Mouse (Mus musculus) forebrain, postnatal 0 days (tissue): ENCODE results near the gene Cplx2. TPM values are rescaled to one million over a fixed set of nuclear protein-coding genes. Genes with fewer than 3 reads are reported as not detected.

Experiments used
- ATAC-seq: fragments of 200-750 bp; cut with Nextera tagmentation; 2 replicates; pipeline ENCODE4 v1.8.0; 2017; ENCODE audit warnings: mild to moderate bottlenecking, moderate library complexity
- DNase-seq: peaks from one replicate; pipeline ENCODE4 v3.0.0-alpha.2; 2015
- H3K27ac ChIP-seq: fragments of 300-500 bp; sonication (generic); 2 replicates; pipeline ENCODE4 v1.5.1; 2014; ENCODE audit warnings: low read depth, mild to moderate bottlenecking, antibody characterized with exemption, low read length, moderate library complexity, mixed read lengths
- H3K27me3 ChIP-seq: fragments of 300-500 bp; sonication (generic); 2 replicates; pipeline ENCODE4 v1.6.1; 2014; ENCODE audit warnings: mild to moderate bottlenecking, low read length, mixed read lengths; ENCODE audit not compliant: insufficient read depth
- H3K36me3 ChIP-seq: fragments of 300-500 bp; sonication (generic); 2 replicates; pipeline ENCODE4 v1.6.1; 2014; ENCODE audit warnings: mild to moderate bottlenecking, moderate library complexity; ENCODE audit not compliant: insufficient read depth
- H3K4me1 ChIP-seq: fragments of 300-500 bp; sonication (generic); 2 replicates; pipeline ENCODE4 v1.6.1; 2014; ENCODE audit warnings: antibody characterized with exemption; ENCODE audit not compliant: insufficient read depth
- H3K4me2 ChIP-seq: fragments of 300-500 bp; sonication (generic); 2 replicates; pipeline ENCODE4 v1.6.1; 2014; ENCODE audit warnings: low read depth, mild to moderate bottlenecking, moderate library complexity
- H3K4me3 ChIP-seq: fragments of 300-500 bp; sonication (generic); 2 replicates; pipeline ENCODE4 v1.5.1; 2014; ENCODE audit warnings: low read depth, low read length, mixed read lengths
- H3K9ac ChIP-seq: fragments of 300-500 bp; sonication (generic); 2 replicates; pipeline ENCODE4 v1.6.1; 2014; ENCODE audit warnings: mild to moderate bottlenecking
- H3K9me3 ChIP-seq: fragments of 300-500 bp; sonication (generic); 2 replicates; pipeline ENCODE4 v1.6.1; 2016; ENCODE audit warnings: low read length
- CTCF ChIP-seq: sonication (generic); IDR thresholded peaks from 2 replicates; pipeline ENCODE4 v1.5.1; 2016; ENCODE audit warnings: antibody characterized with exemption, control low read depth, low read depth
- WGBS: fragments of 180-500 bp; shearing (Covaris S2); extraction: QIAGEN DNeasy Blood & Tissue Kit; methylation state at CpG from one replicate; pipeline ENCODE4 v1.1.7; 2014; 5-methylcytosine and 5-hydroxymethylcytosine counted together
- polyA plus RNA-seq: library from polyadenylated mRNA; unstranded; fragments of >200 nt; fragmentation: Nextera tagmentation; extraction: Ambion mirVana; gene quantifications from 2 replicates; pipeline ENCODE4 v1.2.1, GENCODE M21; 2015
- total RNA-seq: library from RNA; depleted of rRNA; stranded (reverse); fragments of >200 nt; gene quantifications from 2 replicates; pipeline ENCODE4 v1.2.3, GENCODE M21; 2014

Cplx2 gene
- total and polyA plus RNA-seq, 2 experiments from 2014 or later = 49.8 to 102 TPM

DNA sequence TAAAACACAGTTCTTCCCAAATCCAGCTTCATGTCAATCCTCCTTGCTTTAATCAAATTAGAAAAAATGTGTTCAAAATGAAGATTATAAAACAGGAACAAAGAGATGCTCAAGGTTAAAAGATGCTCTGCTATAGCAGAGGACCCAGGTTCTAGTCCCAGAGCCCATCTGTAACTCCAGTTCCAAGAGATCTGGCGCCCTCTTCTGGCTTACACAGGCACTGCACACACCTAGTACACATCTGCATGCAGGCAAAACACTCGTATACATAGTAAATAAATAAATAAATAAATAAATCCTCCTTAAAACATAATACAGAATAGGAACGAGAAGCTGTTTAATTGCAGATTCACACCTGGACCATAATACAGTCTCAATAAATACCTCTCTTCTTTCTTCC lies 6.9 kb downstream of the Cplx2 start:
- H3K36me3 ChIP-seq = peaks cover 10% of the 10 kb centered on the region
- peaks cover 9% of the 10 kb centered on the region; the same call in 1 of the 2 replicates for H3K4me1 ChIP-seq
- no peaks in the 10 kb centered on the region for H3K9me3 ChIP-seq
- 68% methylated on average over 3 of the region's 3 CpGs for WGBS
- no peaks in the 10 kb centered on the region for H3K27me3 ChIP-seq
- TF ChIP-seq CTCF = peak; percentile 55
- no peak overlapping the region for H3K4me3 ChIP-seq
- ATAC-seq = no peak
- no peak for DNase-seq
- no peak overlapping the region for H3K4me2 ChIP-seq
- no peak overlapping the region for H3K9ac ChIP-seq
- no peak overlapping the region for H3K27ac ChIP-seq

DNA sequence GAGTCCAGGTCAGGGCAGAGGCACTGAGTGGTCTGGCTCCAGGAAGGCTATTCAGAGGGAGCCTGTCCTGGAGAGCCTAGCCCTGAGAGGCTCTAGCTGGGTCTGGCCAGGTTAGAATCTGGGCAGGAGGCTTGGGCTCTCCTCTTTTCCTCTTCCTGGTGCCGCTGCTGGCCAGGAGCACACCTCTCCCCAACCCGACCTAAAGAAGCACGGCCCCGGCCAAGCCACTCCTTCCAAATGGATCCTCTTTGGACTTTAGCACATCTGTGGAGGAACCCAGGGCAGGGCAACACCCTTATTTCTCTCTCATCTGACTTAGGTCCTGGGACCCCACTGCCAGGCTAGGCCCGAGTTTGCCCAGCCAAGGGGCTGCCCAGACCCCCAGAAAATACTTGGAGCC lies 9.3 kb downstream of the Cplx2 start:
- H3K4me3 ChIP-seq = no peak overlapping the region
- H3K4me1 ChIP-seq = peaks cover 9% of the 10 kb centered on the region
- no peak overlapping the region for H3K9ac ChIP-seq
- TF ChIP-seq CTCF = no peak
- ATAC-seq = no peak
- H3K4me2 ChIP-seq = no peak overlapping the region
- 74% methylated on average over 5 of the region's 5 CpGs for WGBS
- DNase-seq = no peak
- no peaks in the 10 kb centered on the region for H3K27me3 ChIP-seq
- H3K9me3 ChIP-seq = no peaks in the 10 kb centered on the region
- H3K36me3 ChIP-seq = peaks cover 10% of the 10 kb centered on the region
- no peak overlapping the region for H3K27ac ChIP-seq

DNA sequence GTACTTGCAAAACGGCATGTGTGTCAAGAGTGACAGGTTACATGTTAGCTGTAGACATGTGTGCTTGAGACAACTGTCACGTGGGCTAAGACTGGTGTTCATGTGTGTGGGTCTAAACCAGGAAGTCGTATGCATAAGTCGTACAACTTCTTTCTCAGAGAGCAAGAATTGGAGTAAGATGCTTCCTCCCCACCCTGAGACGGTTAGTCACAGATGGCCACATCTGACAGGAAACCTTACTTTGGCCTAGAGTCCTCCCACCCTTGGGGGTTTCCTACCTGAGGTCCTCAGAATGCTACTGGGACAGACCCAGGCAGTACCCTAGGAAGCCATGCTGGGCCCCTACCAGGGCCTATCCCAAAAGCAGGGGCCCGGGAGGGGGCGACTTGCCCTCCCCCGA lies 10.2 kb downstream of the Cplx2 start:
- no peak for TF ChIP-seq CTCF
- 86% methylated on average over 8 of the region's 8 CpGs for WGBS
- ATAC-seq (no peak), DNase-seq (no peak)
- Histone ChIP-seq H3K4me2 (no peak overlapping the region), H3K4me3 (no peak overlapping the region), H3K4me1 (peaks cover 9% of the 10 kb centered on the region), H3K9ac (no peak overlapping the region), H3K27me3 (no peaks in the 10 kb centered on the region), H3K9me3 (no peaks in the 10 kb centered on the region), H3K36me3 (peaks cover 10% of the 10 kb centered on the region), H3K27ac (no peak overlapping the region)

DNA sequence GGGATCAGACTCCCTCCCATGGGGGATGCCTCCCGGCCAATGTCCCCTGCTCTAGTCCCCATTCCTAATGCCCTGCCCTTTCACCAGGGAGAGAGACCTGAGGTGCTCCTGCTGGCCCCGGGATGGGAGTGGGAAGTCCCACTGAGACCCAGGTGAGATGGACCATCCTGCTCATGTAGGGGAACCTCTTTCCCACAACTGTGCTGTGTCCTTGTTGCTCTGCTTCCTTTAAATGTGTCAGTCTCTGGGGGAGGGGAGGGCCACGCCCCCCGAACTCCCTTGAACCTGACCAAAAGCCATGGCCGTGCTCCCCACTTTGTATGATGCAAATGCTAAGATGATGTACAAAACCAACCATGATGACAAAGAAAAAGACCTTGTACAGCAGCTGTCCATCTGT lies 12.4 kb downstream of the Cplx2 start:
- no peak for ATAC-seq

DNA sequence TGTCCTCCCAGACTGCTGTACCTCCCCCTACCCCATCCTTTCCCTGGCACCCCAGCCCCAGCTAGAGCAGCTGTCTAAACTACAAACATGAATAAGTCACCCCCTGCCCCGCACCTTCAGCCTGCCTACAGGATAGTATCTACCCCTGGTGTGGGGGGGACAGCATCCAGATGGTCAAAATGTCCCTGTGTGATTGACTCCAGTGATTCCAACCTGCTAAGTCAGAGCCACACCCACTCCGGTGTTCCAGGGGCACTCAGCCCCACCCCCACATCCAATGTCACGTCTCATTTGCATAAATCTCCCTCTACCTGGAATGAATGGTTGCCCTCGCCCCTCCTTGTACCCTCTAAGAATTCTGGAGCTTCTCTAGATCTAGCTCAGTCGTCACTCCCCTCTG lies 13.4 kb downstream of the Cplx2 start:
- H3K27ac ChIP-seq = no peak overlapping the region
- 26% methylated on average over 5 of the region's 5 CpGs for WGBS
- no peak for TF ChIP-seq CTCF

More for the DNA sequence above, 12.4 kb downstream of the Cplx2 start:
- Histone ChIP-seq H3K9ac (no peak overlapping the region), H3K4me2 (no peak overlapping the region), H3K4me3 (no peak overlapping the region), H3K9me3 (no peaks in the 10 kb centered on the region), H3K36me3 (peaks cover 10% of the 10 kb centered on the region), H3K4me1 (peaks cover 12% of the 10 kb centered on the region), H3K27me3 (no peaks in the 10 kb centered on the region), H3K27ac (no peak overlapping the region)
- DNase-seq = no peak
- 86% methylated on average over 5 of the region's 5 CpGs for WGBS
- TF ChIP-seq CTCF = no peak

DNA sequence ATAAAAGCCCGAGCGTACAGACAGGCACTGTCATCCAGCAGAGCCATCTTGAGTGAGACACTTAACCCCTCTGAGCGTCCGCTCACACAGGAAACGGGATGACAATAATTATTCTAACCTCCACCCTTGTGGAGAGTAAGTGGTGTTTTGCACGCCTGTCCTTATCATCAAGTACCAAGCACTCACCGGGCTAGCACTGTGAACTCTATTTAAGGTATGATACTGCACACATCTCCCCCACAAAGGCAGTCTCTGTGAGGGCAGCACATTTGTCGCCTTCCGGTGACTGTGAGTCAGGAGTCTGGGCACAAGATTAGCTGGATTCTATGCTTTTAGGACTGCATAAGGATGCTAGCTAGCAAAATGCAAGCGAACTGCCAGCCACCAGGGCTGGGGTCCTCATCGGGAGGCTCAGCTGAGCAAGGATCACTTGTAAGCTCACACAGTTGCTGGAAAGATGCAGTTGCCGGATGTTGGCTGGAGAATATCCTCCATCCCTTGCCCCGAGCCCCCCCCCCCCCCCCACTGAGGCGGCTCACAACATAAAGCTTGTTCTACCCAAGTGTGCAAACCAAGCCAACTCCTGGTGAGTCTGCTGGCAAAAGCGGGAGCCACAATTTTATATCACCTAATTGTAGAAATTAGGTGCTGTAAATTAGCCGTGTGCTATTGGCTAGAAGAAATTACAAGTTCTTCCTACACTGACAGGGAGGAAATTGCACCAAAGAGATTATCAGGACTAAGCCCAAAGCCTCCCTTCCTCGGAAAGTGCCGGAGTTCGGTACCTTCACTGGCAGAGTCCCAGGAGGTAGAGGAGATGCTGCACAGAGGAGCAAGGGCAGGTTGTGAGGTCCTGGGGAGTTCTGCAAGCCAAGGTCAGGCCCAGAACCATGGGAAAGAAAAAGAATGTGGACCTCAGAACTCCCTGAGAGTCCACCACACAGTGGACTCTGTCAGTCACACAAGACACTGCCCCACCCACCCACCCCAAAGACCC lies 14.2 kb downstream of the Cplx2 start:
- H3K27me3 ChIP-seq = no peaks in the 10 kb centered on the region
- WGBS = 40% methylated on average over 19 of the region's 19 CpGs
- H3K9ac ChIP-seq = peak overlapping the region; percentile 31; the same call in 1 of the 2 replicates
- H3K36me3 ChIP-seq = peaks cover 4% of the 10 kb centered on the region; the same call in 1 of the 2 replicates
- no peak overlapping the region for H3K27ac ChIP-seq
- H3K4me3 ChIP-seq = no peak overlapping the region
- peaks cover 12% of the 10 kb centered on the region for H3K4me1 ChIP-seq
- ATAC-seq (peak; percentile 15; the same call in 1 of the 2 replicates), DNase-seq (no peak)
- peak overlapping the region; percentile 13; the same call in 1 of the 2 replicates for H3K4me2 ChIP-seq
- H3K9me3 ChIP-seq = no peaks in the 10 kb centered on the region
- TF ChIP-seq CTCF = no peak

More for the DNA sequence above, 13.4 kb downstream of the Cplx2 start:
- Histone ChIP-seq H3K9ac (peak overlapping the region; percentile 31; the same call in 1 of the 2 replicates), H3K4me3 (no peak overlapping the region), H3K4me1 (peaks cover 12% of the 10 kb centered on the region), H3K27me3 (no peaks in the 10 kb centered on the region), H3K36me3 (peaks cover 7% of the 10 kb centered on the region; the same call in 1 of the 2 replicates), H3K9me3 (no peaks in the 10 kb centered on the region), H3K4me2 (peak overlapping the region; percentile 13; the same call in 1 of the 2 replicates)
- ATAC-seq (0 out of 2 replicates have a peak, but pooled peaks have one; percentile 5), DNase-seq (no peak)

DNA sequence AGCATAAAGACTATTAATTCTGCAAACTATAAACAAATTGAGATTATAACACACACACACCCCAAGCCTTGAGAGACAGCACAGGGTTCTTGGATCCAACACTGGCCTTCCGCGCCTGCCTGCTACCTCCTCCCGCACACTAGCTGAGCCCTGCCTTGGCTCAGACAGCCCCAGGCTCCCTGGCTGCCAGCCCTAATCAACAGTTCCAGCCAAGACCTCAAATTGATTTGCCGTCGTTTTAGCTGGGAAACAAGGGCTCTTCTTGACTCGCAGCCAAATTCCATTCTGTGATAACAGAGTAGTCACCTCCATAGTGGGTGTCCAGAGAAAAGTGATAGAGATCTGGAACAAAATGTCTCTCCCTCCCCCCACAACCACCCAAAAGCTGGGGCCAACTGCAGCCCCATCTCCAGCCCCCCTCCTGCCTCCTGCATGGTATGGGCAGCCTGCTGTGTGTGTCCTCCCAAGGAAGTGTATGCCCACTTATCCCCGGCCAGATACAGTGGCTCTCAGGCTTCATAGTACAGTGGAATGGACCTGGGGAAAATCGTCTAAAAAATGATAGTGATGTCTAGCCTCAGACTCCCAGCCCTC lies 18.9 kb downstream of the Cplx2 start:
- Histone ChIP-seq H3K4me3 (no peak overlapping the region), H3K27me3 (no peaks in the 10 kb centered on the region), H3K4me2 (no peak overlapping the region), H3K4me1 (peaks cover 5% of the 10 kb centered on the region), H3K36me3 (no peaks in the 10 kb centered on the region), H3K9ac (no peak overlapping the region), H3K27ac (peak overlapping the region; percentile 71), H3K9me3 (no peaks in the 10 kb centered on the region)
- TF ChIP-seq CTCF = no peak
- DNase-seq (peak; percentile 85), ATAC-seq (peak; percentile 81)
- 24% methylated on average over 8 of the region's 8 CpGs for WGBS
